Mouse (Mus musculus): ENCODE results near the gene Mark1.

The Mark1 gene

GRCm38 (mm10) chr1:184853922-184854321 lies 145.4 kb downstream of the Mark1 start:
- TF ChIP-seq GATA4 (IDR thresholded peaks at IDR 0.05; ENCODE audit: insufficient replicate concordance, low read length) = peak; percentile 50; the same call in 1 of the 2 replicates

- TF ChIP-seq GATA4 (IDR thresholded peaks at IDR 0.05; ENCODE audit: insufficient replicate concordance, low read length) = no peak
Measured at GRCm38 (mm10) chr1:184853339-184853738, 146.0 kb downstream of the Mark1 start.

- peak; percentile 65; the same call in 1 of the 2 replicates for TF ChIP-seq GATA4 (IDR thresholded peaks at IDR 0.05; ENCODE audit: insufficient replicate concordance, low read length)
Measured at GRCm38 (mm10) chr1:184851741-184852618, 147.4 kb downstream of the Mark1 start.

GRCm38 (mm10) chr1:184851166-184851565 lies 148.2 kb downstream of the Mark1 start:
- peak; percentile 21; the same call in 1 of the 2 replicates for TF ChIP-seq GATA4 (IDR thresholded peaks at IDR 0.05; ENCODE audit: insufficient replicate concordance, low read length)

- no peak for TF ChIP-seq GATA4 (IDR thresholded peaks at IDR 0.05; ENCODE audit: insufficient replicate concordance, low read length)
Measured at GRCm38 (mm10) chr1:184846973-184847372, 152.4 kb downstream of the Mark1 start.
